Mouse (Mus musculus) liver, embryonic 11.5 days (tissue): ENCODE results near the gene Rab27a. TPM values are rescaled to one million over a fixed set of nuclear protein-coding genes. Genes with fewer than 3 reads are reported as not detected.

Experiments
- ATAC-seq: fragments of 200-750 bp; cut with Nextera tagmentation; replicated peaks from 2 replicates; pipeline ENCODE4 v1.8.0; 2017; ENCODE audit warnings: moderate number of reproducible peaks, mild to moderate bottlenecking, moderate TSS enrichment, moderate library complexity; ENCODE audit not compliant: low FRiP score
- DNase-seq: peaks from one replicate; pipeline ENCODE4 v3.0.0-alpha.2; 2017; ENCODE audit warnings: low spot score
- H3K27ac ChIP-seq: fragments of 300-500 bp; sonication (generic); 2 replicates; pipeline ENCODE4 v1.5.1; 2014; ENCODE audit warnings: mild to moderate bottlenecking, low read depth, low read length, control low read depth
- H3K27me3 ChIP-seq: fragments of 300-500 bp; sonication (generic); replicated peaks from 2 replicates; pipeline ENCODE4 v1.6.1; 2014; ENCODE audit warnings: low read length, mixed read lengths; ENCODE audit not compliant: control insufficient read depth, insufficient read depth
- H3K36me3 ChIP-seq: fragments of 300-500 bp; sonication (generic); 2 replicates; pipeline ENCODE4 v1.6.1; 2014; ENCODE audit warnings: mild to moderate bottlenecking, low read length, moderate library complexity, mixed read lengths; ENCODE audit not compliant: control insufficient read depth, insufficient read depth
- H3K4me1 ChIP-seq: fragments of 300-500 bp; sonication (generic); replicated peaks from 2 replicates; pipeline ENCODE4 v1.6.1; 2014; ENCODE audit warnings: low read length, mixed read lengths; ENCODE audit not compliant: control insufficient read depth, insufficient read depth
- H3K4me2 ChIP-seq: fragments of 300-500 bp; sonication (generic); 2 replicates; pipeline ENCODE4 v1.6.1; 2014; ENCODE audit warnings: mild to moderate bottlenecking, control low read depth, moderate library complexity
- H3K4me3 ChIP-seq: fragments of 300-500 bp; sonication (generic); 2 replicates; pipeline ENCODE4 v1.5.1; 2014; ENCODE audit warnings: low read depth, low read length, control low read depth
- H3K9ac ChIP-seq: fragments of 300-500 bp; sonication (generic); 2 replicates; pipeline ENCODE4 v1.6.1; 2014; ENCODE audit warnings: low read depth, low read length, control low read depth
- H3K9me3 ChIP-seq: fragments of 300-500 bp; sonication (generic); 2 replicates; pipeline ENCODE4 v1.6.1; 2016; ENCODE audit warnings: low read length, inconsistent platforms, mixed read lengths; ENCODE audit not compliant: control insufficient read depth
- WGBS: fragments of 180-500 bp; shearing (Covaris S2); extraction: QIAGEN DNeasy Blood & Tissue Kit; methylation state at CpG from one replicate; pipeline ENCODE4 v1.1.7; 2014; 5-methylcytosine and 5-hydroxymethylcytosine counted together
- polyA plus RNA-seq: library from polyadenylated mRNA; unstranded; fragments of >200 nt; fragmentation: Nextera tagmentation; extraction: Ambion mirVana; gene quantifications from 2 replicates; pipeline ENCODE4 v1.2.1, GENCODE M21; 2014

Gene Rab27a
- polyA plus RNA-seq, 1 experiment from 2014 or later = 3.0 TPM

DNA sequence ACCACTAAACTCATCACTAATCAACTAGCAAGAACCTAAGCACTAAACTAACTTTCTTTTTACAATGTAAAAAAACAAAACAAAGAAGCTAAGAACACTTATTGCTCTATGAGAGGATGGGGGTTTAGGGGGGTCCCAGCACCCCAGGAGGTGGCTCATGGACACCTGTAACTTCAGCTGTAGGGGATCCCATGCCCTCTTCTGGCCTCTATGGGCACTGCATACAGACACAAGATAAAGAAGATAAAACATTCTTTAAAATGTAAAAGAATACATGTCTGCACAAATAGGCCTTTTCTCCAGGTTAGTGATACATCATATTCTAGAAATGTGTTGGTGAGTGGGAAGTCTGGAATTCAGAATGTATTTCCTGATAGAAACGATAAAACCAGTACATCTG, 11.2 kb upstream of the Rab27a start:
- Histone ChIP-seq H3K27me3 (no peaks in the 10 kb centered on the region), H3K4me3 (no peak overlapping the region), H3K9ac (no peak overlapping the region), H3K27ac (no peak overlapping the region), H3K36me3 (peaks cover 4% of the 10 kb centered on the region; the same call in 1 of the 2 replicates), H3K4me2 (no peak overlapping the region), H3K4me1 (no peaks in the 10 kb centered on the region), H3K9me3 (no peaks in the 10 kb centered on the region)
- ATAC-seq = no peak
- WGBS = 96% methylated on average over 1 of the region's 1 CpGs
- no peak for DNase-seq

- ATAC-seq (peak; percentile 84), DNase-seq (peak; percentile 91)
- no peaks in the 10 kb centered on the region for H3K36me3 ChIP-seq
- H3K27me3 ChIP-seq = no peaks in the 10 kb centered on the region
- H3K9ac ChIP-seq = peak overlapping the region; percentile 89
- under 1% methylated on average over 49 of the region's 49 CpGs for WGBS
- no peaks in the 10 kb centered on the region for H3K9me3 ChIP-seq
- peak overlapping the region; percentile 83 for H3K4me2 ChIP-seq
- H3K4me1 ChIP-seq = peaks cover 9% of the 10 kb centered on the region; the same call in 1 of the 2 replicates
- H3K27ac ChIP-seq = peak overlapping the region; percentile 68
- H3K4me3 ChIP-seq = peak overlapping the region; percentile 83
These were observed 5.3 kb upstream of the Rab27a start for GRCm38 (mm10) chr9:73039222-73039945.

DNA sequence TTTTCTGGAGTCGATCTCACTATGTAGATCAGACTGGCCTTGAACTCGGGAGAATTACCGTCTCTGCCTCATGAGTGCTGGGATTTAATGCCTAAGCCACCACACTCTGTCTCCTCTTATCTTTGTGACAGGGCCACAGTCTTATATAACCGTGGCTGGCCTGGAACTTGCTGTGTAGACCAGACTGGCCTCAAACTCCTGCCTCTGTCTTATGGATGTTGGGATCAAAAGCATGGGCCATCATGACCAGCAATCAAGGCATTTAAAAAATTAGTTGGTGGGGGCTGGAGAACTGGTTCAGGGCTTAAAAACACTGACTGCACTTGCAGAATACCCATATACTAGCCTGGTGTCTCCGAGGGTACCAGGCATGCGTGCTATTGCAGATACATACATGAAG, 4.6 kb upstream of the Rab27a start, which contains the start of gene Pigb:
Gene Pigb (minus strand): TSS at position 299 of the 400 bp plus-strand sequence.
- Histone ChIP-seq H3K9me3 (no peaks in the 10 kb centered on the region), H3K4me2 (peak within 1 kb of the TSS; percentile 83), H3K4me3 (peak within 1 kb of the TSS; percentile 83), H3K27ac (peak within 1 kb of the TSS; percentile 68), H3K27me3 (no peaks in the 10 kb centered on the region), H3K9ac (peak within 1 kb of the TSS; percentile 89), H3K4me1 (peaks cover 11% of the 10 kb centered on the region), H3K36me3 (no peaks in the 10 kb centered on the region)
- WGBS = 25% methylated on average over 6 of the region's 6 CpGs
- no peak for ATAC-seq
- no peak for DNase-seq

GRCm38 (mm10) chr9:73045204-73045603, 550 bp downstream of the Rab27a start:
- Histone ChIP-seq H3K9me3 (no peaks in the 10 kb centered on the region), H3K27ac (no peak overlapping the region), H3K4me1 (peaks cover 9% of the 10 kb centered on the region), H3K36me3 (no peaks in the 10 kb centered on the region), H3K9ac (peak overlapping the region; percentile 27; the same call in 1 of the 2 replicates), H3K4me2 (peak overlapping the region; percentile 99), H3K4me3 (peak overlapping the region; percentile 61), H3K27me3 (no peaks in the 10 kb centered on the region)
- ATAC-seq = no peak
- 10% methylated on average over 7 of the region's 7 CpGs for WGBS
- DNase-seq = no peak

GRCm38 (mm10) chr9:73045711-73046110, 1.1 kb downstream of the Rab27a start:
- H3K4me1 ChIP-seq = peaks cover 7% of the 10 kb centered on the region
- H3K27ac ChIP-seq = no peak overlapping the region
- DNase-seq (no peak), ATAC-seq (no peak)
- H3K27me3 ChIP-seq = no peaks in the 10 kb centered on the region
- 58% methylated on average over 10 of the region's 10 CpGs for WGBS
- peak overlapping the region; percentile 27; the same call in 1 of the 2 replicates for H3K9ac ChIP-seq
- peak overlapping the region; percentile 61 for H3K4me3 ChIP-seq
- H3K9me3 ChIP-seq = no peaks in the 10 kb centered on the region
- no peaks in the 10 kb centered on the region for H3K36me3 ChIP-seq
- H3K4me2 ChIP-seq = peak overlapping the region; percentile 99

- Histone ChIP-seq H3K4me1 (peaks cover 7% of the 10 kb centered on the region), H3K9me3 (no peaks in the 10 kb centered on the region), H3K4me3 (no peak overlapping the region), H3K4me2 (no peak overlapping the region), H3K27me3 (no peaks in the 10 kb centered on the region), H3K9ac (no peak overlapping the region), H3K36me3 (no peaks in the 10 kb centered on the region), H3K27ac (no peak overlapping the region)
- ATAC-seq (no peak), DNase-seq (no peak)
- 76% methylated on average over 2 of the region's 2 CpGs for WGBS
These were observed 3.3 kb downstream of the Rab27a start for GRCm38 (mm10) chr9:73047906-73048305.

DNA sequence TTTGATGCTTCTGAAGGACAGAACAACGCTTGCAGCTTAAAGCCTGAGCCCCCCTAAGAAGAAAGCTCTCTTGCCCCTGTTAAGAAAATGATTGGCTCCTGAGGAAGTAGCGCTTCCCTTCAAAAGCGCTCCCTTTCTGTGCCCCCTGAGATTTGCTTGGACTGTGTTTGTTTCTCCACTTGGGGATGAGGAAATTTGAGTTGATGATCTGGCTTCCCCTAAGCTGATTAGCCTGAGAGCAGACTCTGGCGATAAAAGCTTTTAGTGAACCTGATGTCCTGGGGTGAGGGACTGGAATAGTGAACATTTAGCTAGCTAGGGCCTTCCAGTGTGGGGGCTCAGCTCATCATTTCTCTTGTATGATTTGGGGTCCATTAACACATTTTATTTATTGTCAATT, 4.3 kb downstream of the Rab27a start:
- no peak overlapping the region for H3K4me3 ChIP-seq
- 15% methylated on average over 4 of the region's 4 CpGs for WGBS
- H3K4me1 ChIP-seq = peaks cover 7% of the 10 kb centered on the region
- no peak for ATAC-seq
- H3K9me3 ChIP-seq = no peaks in the 10 kb centered on the region
- H3K4me2 ChIP-seq = no peak overlapping the region
- no peak overlapping the region for H3K27ac ChIP-seq
- no peaks in the 10 kb centered on the region for H3K36me3 ChIP-seq
- DNase-seq = no peak
- no peak overlapping the region for H3K9ac ChIP-seq
- H3K27me3 ChIP-seq = no peaks in the 10 kb centered on the region

- H3K4me3 ChIP-seq = no peak overlapping the region
These were observed 5.2 kb downstream of the Rab27a start for GRCm38 (mm10) chr9:73049833-73050232.

GRCm38 (mm10) chr9:73050606-73051005, 6.0 kb downstream of the Rab27a start:
- no peak overlapping the region for H3K27ac ChIP-seq
- H3K36me3 ChIP-seq = no peaks in the 10 kb centered on the region
- DNase-seq (no peak), ATAC-seq (no peak)
- H3K4me3 ChIP-seq = no peak overlapping the region
- H3K4me1 ChIP-seq = 0 out of 2 replicates have a peak, but pooled peaks cover 4% of the 10 kb centered on the region
- H3K27me3 ChIP-seq = no peaks in the 10 kb centered on the region
- H3K9me3 ChIP-seq = no peaks in the 10 kb centered on the region
- H3K4me2 ChIP-seq = no peak overlapping the region
- 63% methylated on average over 8 of the region's 8 CpGs for WGBS
- no peak overlapping the region for H3K9ac ChIP-seq

More at GRCm38 (mm10) chr9:73049833-73050232, 5.2 kb downstream of the Rab27a start:
- Histone ChIP-seq H3K4me2 (no peak overlapping the region), H3K27me3 (no peaks in the 10 kb centered on the region), H3K9ac (no peak overlapping the region), H3K36me3 (no peaks in the 10 kb centered on the region), H3K27ac (no peak overlapping the region), H3K9me3 (no peaks in the 10 kb centered on the region), H3K4me1 (peaks cover 4% of the 10 kb centered on the region)
- WGBS = 72% methylated on average over 5 of the region's 5 CpGs
- DNase-seq (no peak), ATAC-seq (no peak; the same call in 1 of the 2 replicates)
